Mouse (Mus musculus) neural tube, embryonic 12.5 days (tissue): ENCODE data around the gene Phf11c. TPM values are rescaled to one million over a fixed set of nuclear protein-coding genes. Genes with fewer than 3 reads are reported as not detected.
"Not testable (repeated sequence)": the region's sequence is repeated elsewhere in the genome, so short reads cannot be mapped to it uniquely, and the experiment has no call there.

ENCODE experiments used
- ATAC-seq: fragments of 200-750 bp; cut with Nextera tagmentation; 2 replicates; pipeline ENCODE4 v1.8.0; 2017; ENCODE audit warnings: low read depth, mild to moderate bottlenecking, moderate TSS enrichment, moderate library complexity; ENCODE audit not compliant: low FRiP score
- H3K27ac ChIP-seq: fragments of 300-500 bp; sonication (generic); 2 replicates; pipeline ENCODE4 v1.5.1; 2016
- H3K27me3 ChIP-seq: fragments of 300-500 bp; sonication (generic); replicated peaks from 2 replicates; pipeline ENCODE4 v1.6.1; 2016; ENCODE audit warnings: mild to moderate bottlenecking
- H3K36me3 ChIP-seq: fragments of 300-500 bp; sonication (generic); 2 replicates; pipeline ENCODE4 v1.6.1; 2016; ENCODE audit warnings: mild to moderate bottlenecking
- H3K4me1 ChIP-seq: fragments of 300-500 bp; sonication (generic); 2 replicates; pipeline ENCODE4 v1.6.1; 2016
- H3K4me2 ChIP-seq: fragments of 300-500 bp; sonication (generic); replicated peaks from 2 replicates; pipeline ENCODE4 v1.6.1; 2016; ENCODE audit warnings: mild to moderate bottlenecking
- H3K4me3 ChIP-seq: fragments of 300-500 bp; sonication (generic); 2 replicates; pipeline ENCODE4 v1.5.1; 2016
- H3K9ac ChIP-seq: fragments of 300-500 bp; sonication (generic); 2 replicates; pipeline ENCODE4 v1.6.1; 2016; ENCODE audit warnings: mild to moderate bottlenecking
- H3K9me3 ChIP-seq: fragments of 300-500 bp; sonication (generic); 2 replicates; pipeline ENCODE4 v1.6.1; 2016; ENCODE audit warnings: mild to moderate bottlenecking
- WGBS: fragments of 180-500 bp; shearing (Covaris S2); methylation state at CpG from one replicate; pipeline ENCODE4 v1.1.7; 2016; 5-methylcytosine and 5-hydroxymethylcytosine counted together
- polyA plus RNA-seq: library from polyadenylated mRNA; unstranded; fragments of >200 nt; fragmentation: Nextera tagmentation; extraction: Ambion mirVana; gene quantifications from 2 replicates; pipeline ENCODE4 v1.2.1, GENCODE M21; 2016

Phf11c gene
- polyA plus RNA-seq: 0.44 and 0.63 TPM in 2 replicates

DNA sequence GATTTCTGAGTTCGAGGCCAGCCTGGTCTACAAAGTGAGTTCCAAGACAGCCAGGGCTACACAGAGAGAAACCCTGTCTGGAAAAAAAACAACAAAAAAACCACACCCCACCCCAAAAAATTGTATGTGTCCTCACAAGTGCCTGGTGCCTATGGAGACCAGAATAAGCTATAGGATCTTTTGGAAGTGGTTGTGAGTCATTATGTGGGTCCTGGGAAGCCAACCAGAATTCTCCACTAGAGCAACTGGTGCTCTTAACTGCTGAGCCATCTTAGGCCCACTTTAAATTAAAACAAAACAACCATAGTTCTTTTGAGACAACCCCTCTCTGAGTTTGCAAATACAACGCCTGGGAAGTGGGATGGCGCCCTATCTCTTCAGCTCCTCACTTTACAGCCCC is at the start of gene Phf11c:
TSS of gene Phf11c (minus strand) at position 101 of the 400 bp plus-strand sequence.
- Histone ChIP-seq H3K9me3 (no peaks in the 10 kb centered on the region), H3K9ac (no peak within 1 kb of the TSS), H3K4me1 (no peaks in the 10 kb centered on the region), H3K4me3 (no peak within 1 kb of the TSS), H3K36me3 (0 out of 2 replicates have a peak, but pooled peaks cover 2% of the 10 kb centered on the region), H3K27ac (no peak within 1 kb of the TSS), H3K27me3 (no peaks in the 10 kb centered on the region), H3K4me2 (no peak within 1 kb of the TSS)
- no peak for ATAC-seq
- 87% methylated on average over 3 of the region's 3 CpGs for WGBS

DNA sequence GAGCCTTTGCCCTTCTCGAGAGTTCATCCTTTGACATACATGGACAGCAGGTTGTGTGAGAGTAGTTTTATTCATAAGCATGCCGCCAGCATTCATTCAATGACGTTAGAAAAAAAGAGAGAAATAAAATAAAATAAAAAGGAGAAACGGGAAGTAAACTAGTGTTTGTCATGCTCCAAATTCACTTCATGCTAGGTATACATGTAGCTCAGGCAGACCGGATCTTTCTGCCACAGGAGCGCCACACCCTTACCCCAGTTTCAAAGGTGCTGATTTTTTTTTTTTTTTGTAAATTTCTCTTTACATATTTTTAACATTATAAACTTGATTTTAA is 46.3 kb upstream of the Phf11c start:
- H3K4me1 ChIP-seq: peaks cover 6% of the 10 kb centered on the region
- peak overlapping the region; percentile 74 for H3K9ac ChIP-seq
- H3K27me3 ChIP-seq: no peaks in the 10 kb centered on the region
- WGBS: 11% methylated on average over 6 of the region's 6 CpGs
- no peak for ATAC-seq
- no peaks in the 10 kb centered on the region for H3K36me3 ChIP-seq
- H3K4me3 ChIP-seq: peak overlapping the region; percentile 68
- peak overlapping the region; percentile 77 for H3K4me2 ChIP-seq
- H3K9me3 ChIP-seq: no peaks in the 10 kb centered on the region
- H3K27ac ChIP-seq: no peak overlapping the region

DNA sequence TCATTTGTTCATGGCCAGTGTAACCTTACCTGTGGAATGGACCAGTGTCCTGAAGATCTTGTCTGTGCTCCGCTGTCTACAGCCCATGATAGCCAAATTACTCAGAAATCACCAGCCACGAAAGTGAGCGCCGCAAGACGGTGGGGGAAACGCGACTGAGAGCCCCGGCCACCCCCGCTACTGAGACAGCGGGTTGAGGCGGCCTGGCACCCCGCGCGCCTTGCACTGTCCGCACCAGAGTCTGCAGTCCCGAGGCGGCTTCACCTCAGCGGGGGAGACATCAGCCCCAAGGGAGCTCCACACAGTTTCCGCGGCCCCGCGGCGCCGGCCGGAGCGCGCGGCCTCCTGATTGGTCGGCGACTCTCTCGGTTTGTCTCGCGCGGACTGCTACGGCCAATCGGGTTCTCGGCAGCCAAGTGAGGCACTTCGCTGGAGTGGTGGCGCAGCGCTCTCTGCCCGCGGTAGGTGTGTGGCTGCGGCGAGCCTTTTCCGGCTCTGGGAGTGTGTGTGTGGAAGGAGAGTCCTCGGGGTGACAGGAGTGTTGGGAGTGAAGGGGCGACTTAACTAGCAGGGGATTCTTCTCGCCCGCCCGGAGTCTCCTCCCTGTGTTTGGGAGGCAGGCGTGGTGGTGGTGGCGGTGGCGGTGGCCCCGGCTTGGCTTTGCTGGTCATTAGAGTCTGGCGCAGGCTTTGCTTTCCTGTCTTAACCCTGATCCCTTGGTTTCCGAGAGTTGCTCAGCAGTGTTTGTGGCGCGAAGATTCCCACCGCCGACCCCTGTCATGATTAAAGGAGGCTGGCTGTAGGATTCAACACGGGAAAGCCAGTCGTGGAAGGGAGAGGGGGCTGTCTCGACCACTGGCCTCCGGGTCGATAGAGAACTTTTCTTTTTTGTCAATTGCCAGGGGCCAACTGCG is 45.6 kb upstream of the Phf11c start, which contains the start of the genes Setdb2 and Cab39l:
TSS of gene Setdb2 (minus strand) at position 327 of the 914 bp plus-strand sequence.
TSS of gene Cab39l (plus strand) at position 415 of the 914 bp plus-strand sequence.
- Histone ChIP-seq H3K9me3 (no peaks in the 10 kb centered on the region), H3K9ac (peak within 1 kb of the TSS; percentile 74), H3K4me3 (peak within 1 kb of the TSS; percentile 68), H3K27me3 (no peaks in the 10 kb centered on the region), H3K27ac (no peak within 1 kb of the TSS; the same call in 1 of the 2 replicates), H3K4me1 (peaks cover 6% of the 10 kb centered on the region), H3K4me2 (peak within 1 kb of the TSS; percentile 77), H3K36me3 (no peaks in the 10 kb centered on the region)
- WGBS: under 1% methylated on average over 66 of the region's 66 CpGs
- peak; percentile 100 for ATAC-seq

DNA sequence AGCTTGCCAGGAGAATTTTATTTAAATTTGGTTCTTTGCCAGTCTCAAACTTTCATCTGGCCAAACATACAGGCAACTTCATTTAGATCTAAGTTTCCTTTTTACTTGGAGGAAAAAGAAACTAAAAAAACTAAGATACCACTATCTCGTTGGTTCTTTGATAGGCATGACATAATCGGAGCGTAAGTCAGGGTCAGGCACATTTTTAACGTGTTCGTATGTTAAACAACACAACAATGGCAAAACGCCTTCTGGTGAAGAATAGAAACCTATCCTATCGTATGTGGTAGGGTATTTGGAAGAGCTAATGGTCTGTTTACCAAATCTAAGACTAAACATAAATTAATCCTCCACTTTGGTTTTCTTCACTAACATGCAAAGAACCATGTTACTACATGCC is 44.9 kb upstream of the Phf11c start:
- Histone ChIP-seq H3K9ac (peak overlapping the region; percentile 74; the same call in 1 of the 2 replicates), H3K4me1 (peaks cover 6% of the 10 kb centered on the region), H3K27ac (no peak overlapping the region), H3K36me3 (no peaks in the 10 kb centered on the region), H3K4me2 (peak overlapping the region; percentile 77), H3K4me3 (peak overlapping the region; percentile 68), H3K9me3 (no peaks in the 10 kb centered on the region), H3K27me3 (no peaks in the 10 kb centered on the region)
- peak; percentile 8; the same call in 1 of the 2 replicates for ATAC-seq
- 16% methylated on average over 7 of the region's 7 CpGs for WGBS

DNA sequence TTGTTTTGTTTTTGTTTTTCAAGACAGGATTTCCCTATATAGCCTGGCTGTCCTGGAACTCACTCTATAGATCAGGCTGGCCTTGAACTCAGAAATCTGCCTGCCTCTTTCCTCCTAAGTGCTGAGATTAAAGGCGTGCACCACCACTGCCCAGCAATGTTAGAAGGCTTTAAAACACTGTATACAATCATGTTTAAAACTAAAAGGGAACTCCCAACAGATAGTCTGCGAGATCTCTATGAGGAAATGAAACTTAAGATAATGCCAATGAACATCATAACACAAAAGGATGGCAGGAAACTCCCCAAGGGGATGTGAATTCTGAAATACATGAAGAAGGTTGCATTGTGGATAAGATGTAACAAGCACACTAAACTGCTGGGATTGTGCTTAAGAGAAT is 43.3 kb upstream of the Phf11c start:
- no peak overlapping the region for H3K9ac ChIP-seq
- no peak overlapping the region for H3K4me3 ChIP-seq
- H3K9me3 ChIP-seq: no peaks in the 10 kb centered on the region
- no peaks in the 10 kb centered on the region for H3K27me3 ChIP-seq
- no peak for ATAC-seq
- WGBS: 88% methylated on average over 2 of the region's 2 CpGs
- H3K4me2 ChIP-seq: no peak overlapping the region
- H3K4me1 ChIP-seq: peaks cover 6% of the 10 kb centered on the region
- H3K27ac ChIP-seq: no peak overlapping the region
- H3K36me3 ChIP-seq: no peaks in the 10 kb centered on the region

DNA sequence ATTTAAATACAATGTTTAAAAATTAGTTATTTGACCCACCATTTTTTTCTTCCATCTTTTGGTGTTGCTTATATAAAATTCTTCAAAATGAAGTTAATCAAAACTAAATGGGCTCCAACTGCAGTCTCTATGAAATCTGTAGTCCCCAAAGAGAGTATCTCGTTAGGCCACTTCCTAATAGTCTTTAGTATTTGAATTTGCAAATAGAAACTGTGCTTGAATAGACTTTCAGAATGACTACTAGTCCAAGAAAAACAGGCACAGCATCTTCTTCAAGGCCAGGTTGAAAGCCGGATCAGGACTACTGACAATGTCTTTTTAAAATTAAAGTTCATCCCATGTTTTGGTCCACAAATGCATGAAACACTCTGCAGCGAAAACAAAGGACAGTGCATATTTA is 42.2 kb upstream of the Phf11c start:
- Histone ChIP-seq H3K4me3 (no peak overlapping the region), H3K4me2 (no peak overlapping the region), H3K4me1 (peaks cover 6% of the 10 kb centered on the region), H3K27ac (no peak overlapping the region), H3K9ac (no peak overlapping the region), H3K9me3 (no peaks in the 10 kb centered on the region), H3K36me3 (no peaks in the 10 kb centered on the region), H3K27me3 (no peaks in the 10 kb centered on the region)
- no peak for ATAC-seq
- WGBS: 92% methylated on average over 3 of the region's 3 CpGs

DNA sequence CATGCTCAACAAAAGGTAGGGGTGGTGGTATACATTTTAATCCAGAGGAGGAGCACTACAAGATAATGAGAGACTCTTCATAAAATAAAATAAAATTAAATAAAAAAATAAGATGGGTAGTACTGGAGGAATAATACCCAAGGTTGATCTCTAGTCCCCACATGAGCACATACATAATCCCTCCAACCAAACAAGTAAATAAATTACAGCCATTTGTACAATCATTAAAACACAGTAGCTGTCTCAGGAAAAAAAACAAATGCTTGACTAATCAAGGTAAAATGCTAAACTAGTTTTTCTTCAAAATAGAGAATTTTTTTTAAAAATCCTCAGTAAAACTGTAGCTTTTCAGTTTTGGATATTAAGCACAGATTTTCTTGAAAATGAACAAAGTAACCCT is 40.0 kb upstream of the Phf11c start:
- no peaks in the 10 kb centered on the region for H3K9me3 ChIP-seq
- no peak overlapping the region for H3K9ac ChIP-seq
- no peak overlapping the region for H3K4me3 ChIP-seq
- H3K4me2 ChIP-seq: no peak overlapping the region
- H3K36me3 ChIP-seq: no peaks in the 10 kb centered on the region
- peaks cover 6% of the 10 kb centered on the region for H3K4me1 ChIP-seq
- H3K27me3 ChIP-seq: no peaks in the 10 kb centered on the region
- no peak overlapping the region for H3K27ac ChIP-seq
- no peak for ATAC-seq

DNA sequence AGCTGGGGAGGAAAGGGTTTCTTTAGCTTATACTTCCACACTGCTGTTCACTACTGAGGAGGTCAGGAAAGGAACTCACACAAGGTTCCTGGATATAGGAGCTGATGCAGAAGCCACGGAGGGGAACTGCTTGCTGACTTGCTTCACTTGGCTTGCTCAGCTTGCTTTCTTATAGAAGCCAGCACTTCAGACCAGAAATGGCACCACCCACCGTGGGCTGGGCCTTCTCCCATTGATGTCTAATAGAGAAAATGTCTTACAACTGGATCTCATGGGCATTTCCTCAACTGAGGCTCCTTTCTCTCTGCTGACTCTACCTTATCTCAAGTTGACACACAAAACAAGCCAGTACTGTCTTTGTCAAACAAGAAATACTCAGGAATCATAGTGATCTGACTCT is 38.7 kb upstream of the Phf11c start:
- Histone ChIP-seq H3K27ac (no peak overlapping the region), H3K9ac (no peak overlapping the region), H3K4me1 (no peaks in the 10 kb centered on the region), H3K4me3 (no peak overlapping the region), H3K27me3 (no peaks in the 10 kb centered on the region), H3K4me2 (no peak overlapping the region), H3K36me3 (no peaks in the 10 kb centered on the region), H3K9me3 (no peaks in the 10 kb centered on the region)
- 75% methylated on average over 2 of the region's 2 CpGs for WGBS
- ATAC-seq: no peak

DNA sequence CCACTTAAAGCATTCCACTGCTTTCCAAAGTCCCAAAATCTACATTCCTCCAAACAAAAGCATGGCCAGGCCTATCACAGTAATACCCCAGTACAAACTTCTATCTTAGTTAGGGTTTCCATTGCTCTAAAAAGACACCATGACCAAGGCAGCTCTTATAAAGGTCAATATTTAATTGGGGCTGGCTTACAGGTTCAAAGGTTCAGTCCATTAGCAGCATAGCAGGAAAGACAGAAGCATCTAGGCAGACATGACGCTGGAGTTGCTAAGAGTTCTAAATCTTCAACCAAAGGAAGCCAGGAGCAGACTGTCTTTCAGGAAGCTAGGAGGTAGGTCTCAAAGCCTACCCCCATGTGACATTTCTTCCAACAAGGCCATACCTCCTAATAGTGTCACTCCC is 35.4 kb upstream of the Phf11c start:
- Histone ChIP-seq H3K27me3 (no peaks in the 10 kb centered on the region), H3K9ac (no peak overlapping the region), H3K9me3 (no peaks in the 10 kb centered on the region), H3K4me1 (no peaks in the 10 kb centered on the region), H3K27ac (no peak overlapping the region), H3K4me3 (no peak overlapping the region), H3K4me2 (no peak overlapping the region), H3K36me3 (no peaks in the 10 kb centered on the region)
- 91% methylated on average over 1 of the region's 1 CpGs for WGBS
- no peak for ATAC-seq

DNA sequence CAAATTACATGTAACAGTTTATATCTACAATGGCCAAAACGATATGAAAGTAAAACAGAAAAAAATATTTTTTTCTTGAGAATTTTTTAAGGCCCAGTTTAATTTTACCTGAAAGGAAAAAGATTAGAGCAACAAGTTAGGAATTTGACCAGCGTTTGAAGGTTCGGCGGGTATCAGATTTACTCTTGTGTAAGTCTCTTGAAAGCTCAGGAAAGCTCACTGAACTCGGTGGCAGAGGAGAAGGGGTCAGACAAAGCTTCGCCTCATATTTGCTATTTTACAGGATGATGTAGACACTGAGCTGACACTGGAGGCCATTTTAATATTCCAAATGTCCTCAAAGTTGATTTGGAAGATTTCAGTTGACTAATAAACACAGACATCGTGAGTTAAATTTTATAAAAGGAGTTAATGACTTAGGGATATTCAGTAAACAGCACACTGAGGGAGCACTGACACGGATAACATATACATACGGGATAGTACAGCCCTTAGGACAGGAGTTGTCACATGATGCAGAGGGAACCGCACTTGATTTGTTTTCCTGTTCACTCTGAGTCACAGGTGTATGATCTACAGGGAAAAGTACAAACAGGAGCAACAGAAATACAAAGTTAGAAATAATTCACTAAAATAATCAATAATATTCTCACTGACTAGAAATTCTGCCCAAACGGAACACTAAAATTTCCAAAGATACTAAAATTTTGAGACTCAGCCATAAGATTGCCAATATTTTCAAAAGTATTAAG is 27.9 kb upstream of the Phf11c start:
- no peak for ATAC-seq
- Histone ChIP-seq H3K36me3 (no peaks in the 10 kb centered on the region), H3K4me3 (no peak overlapping the region), H3K4me1 (no peaks in the 10 kb centered on the region), H3K27ac (no peak overlapping the region), H3K9me3 (no peaks in the 10 kb centered on the region), H3K9ac (no peak overlapping the region), H3K27me3 (no peaks in the 10 kb centered on the region), H3K4me2 (no peak overlapping the region)
- WGBS: 86% methylated on average over 11 of the region's 11 CpGs

DNA sequence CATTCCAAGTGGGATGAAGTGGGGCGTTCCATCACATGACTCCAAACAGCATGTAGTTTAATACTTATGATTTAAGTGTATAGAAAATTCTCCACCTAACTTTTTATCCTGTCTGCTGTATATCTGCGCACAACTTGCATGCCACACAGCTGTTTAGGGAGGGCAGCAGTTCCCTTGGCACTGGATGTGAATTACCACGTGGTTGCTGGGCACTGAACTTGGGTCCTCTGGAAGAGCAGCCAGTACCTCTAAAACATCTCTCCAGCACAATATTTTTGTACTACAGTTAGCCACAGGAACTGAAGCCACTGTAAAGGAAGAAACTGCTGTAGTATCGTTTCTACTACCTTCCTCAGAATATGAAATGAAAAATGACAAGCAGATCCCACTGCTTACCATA is 23.0 kb upstream of the Phf11c start:
- Histone ChIP-seq H3K4me2 (no peak overlapping the region), H3K27ac (no peak overlapping the region), H3K27me3 (no peaks in the 10 kb centered on the region), H3K9me3 (no peaks in the 10 kb centered on the region), H3K4me3 (no peak overlapping the region), H3K4me1 (no peaks in the 10 kb centered on the region), H3K36me3 (peaks cover 15% of the 10 kb centered on the region; the same call in 1 of the 2 replicates), H3K9ac (no peak overlapping the region)
- WGBS: 88% methylated on average over 4 of the region's 4 CpGs
- no peak for ATAC-seq

DNA sequence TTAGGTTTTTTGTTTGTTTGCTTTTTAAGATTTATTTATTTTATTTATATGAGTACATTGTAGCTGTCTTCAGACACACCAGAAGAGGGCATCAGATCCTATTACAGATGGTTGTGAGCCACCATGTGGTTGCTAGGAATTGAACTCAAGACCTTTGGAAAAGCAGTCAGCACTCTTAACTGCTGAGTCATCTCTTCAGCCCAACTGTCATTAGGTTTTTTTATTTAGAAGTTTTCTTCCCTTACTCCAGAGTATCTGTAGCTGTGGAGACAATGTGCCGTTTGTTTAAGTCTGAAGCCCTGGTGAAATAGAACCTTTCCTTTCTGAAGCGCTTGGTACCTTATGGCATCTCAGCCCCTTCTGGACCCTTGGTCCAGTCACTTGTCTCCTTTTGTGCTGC is 19.8 kb upstream of the Phf11c start:
- not testable (repeated sequence) for ATAC-seq, H3K9ac ChIP-seq, H3K4me2 ChIP-seq, H3K4me1 ChIP-seq, H3K27ac ChIP-seq, H3K9me3 ChIP-seq, H3K4me3 ChIP-seq, H3K27me3 ChIP-seq
- H3K36me3 ChIP-seq: peaks cover 15% of the 10 kb centered on the region; the same call in 1 of the 2 replicates
- 95% methylated on average over 2 of the region's 2 CpGs for WGBS
